Mouse (Mus musculus) stomach, postnatal 0 days (tissue): ENCODE measurements at regions not wholly inside any gene's neighbourhood (a gene's known extent, or its start where the extent isn't known, plus 50 kb on each side); places are given as distances from the start of the nearest gene placed in this dataset.

Experiments used
- CTCF ChIP-seq: IDR thresholded peaks from 2 replicates; pipeline ENCODE4 v1.5.1; 2016; ENCODE audit warnings: antibody characterized with exemption, low read depth, mild to moderate bottlenecking, moderate library complexity
- EP300 ChIP-seq: optimal IDR thresholded peaks from 2 replicates; pipeline ENCODE3; 2016; ENCODE audit warnings: antibody characterized with exemption

- no peak for TF ChIP-seq EP300
- no peak for TF ChIP-seq CTCF
Measured at GRCm38 (mm10) chr3:155662280-155662679, 569.0 kb downstream of the Lrriq3 start.
